Mouse (Mus musculus): ENCODE data around the gene Usp10. TPM values are rescaled to one million over a fixed set of nuclear protein-coding genes. Genes with fewer than 3 reads are reported as not detected.

Gene Usp10
- polyA plus RNA-seq, 1 experiment from 2014 or later, result 90.7 TPM

GRCm38 (mm10) chr8:119943616-119944015 lies 33.5 kb downstream of the Usp10 start:
- ATAC-seq (replicated peaks; ENCODE audit: extremely low read depth, insufficient read depth, low FRiP score), result no peak
- Histone ChIP-seq H3K4me3 (ENCODE audit: low read length) (no peak overlapping the region), H3K4me2 (ENCODE audit: low read depth, low read length) (no peak overlapping the region), H3K4me1 (ENCODE audit: control insufficient read depth, insufficient read depth, low read length) (no peaks in the 10 kb centered on the region), H3K9ac (ENCODE audit: low read length) (no peak overlapping the region), H3K27me3 (ENCODE audit: control insufficient read depth, insufficient read depth, low read length) (no peaks in the 10 kb centered on the region), H3K27ac (ENCODE audit: low read length) (no peak overlapping the region), H3K9me3 (replicated peaks; ENCODE audit: control insufficient read depth, low read length) (no peaks in the 10 kb centered on the region), H3K36me3 (ENCODE audit: control insufficient read depth, insufficient read depth) (peaks cover 32% of the 10 kb centered on the region)
- 89% methylated on average over 10 of the region's 10 CpGs for WGBS

GRCm38 (mm10) chr8:119944096-119944811 lies 34.1 kb downstream of the Usp10 start:
- Histone ChIP-seq H3K27ac (ENCODE audit: low read length) (no peak overlapping the region), H3K36me3 (ENCODE audit: control insufficient read depth, insufficient read depth) (peaks cover 36% of the 10 kb centered on the region), H3K27me3 (ENCODE audit: control insufficient read depth, insufficient read depth, low read length) (no peaks in the 10 kb centered on the region), H3K4me2 (ENCODE audit: low read depth, low read length) (no peak overlapping the region), H3K4me1 (ENCODE audit: control insufficient read depth, insufficient read depth, low read length) (no peaks in the 10 kb centered on the region), H3K9ac (ENCODE audit: low read length) (no peak overlapping the region), H3K4me3 (ENCODE audit: low read length) (no peak overlapping the region), H3K9me3 (replicated peaks; ENCODE audit: control insufficient read depth, low read length) (no peaks in the 10 kb centered on the region)
- WGBS, result 59% methylated on average over 9 of the region's 9 CpGs
- ATAC-seq (replicated peaks; ENCODE audit: extremely low read depth, insufficient read depth, low FRiP score), result no peak

GRCm38 (mm10) chr8:119946326-119946865 lies 36.2 kb downstream of the Usp10 start:
- H3K4me2 ChIP-seq (ENCODE audit: low read depth, low read length), result no peak overlapping the region
- WGBS, result 76% methylated on average over 8 of the region's 8 CpGs
- no peak overlapping the region for H3K9ac ChIP-seq (ENCODE audit: low read length)
- no peak overlapping the region for H3K4me3 ChIP-seq (ENCODE audit: low read length)
- H3K27me3 ChIP-seq (ENCODE audit: control insufficient read depth, insufficient read depth, low read length), result no peaks in the 10 kb centered on the region
- H3K36me3 ChIP-seq (ENCODE audit: control insufficient read depth, insufficient read depth), result peaks cover 45% of the 10 kb centered on the region
- no peaks in the 10 kb centered on the region for H3K4me1 ChIP-seq (ENCODE audit: control insufficient read depth, insufficient read depth, low read length)
- no peak overlapping the region for H3K27ac ChIP-seq (ENCODE audit: low read length)
- no peak for ATAC-seq (replicated peaks; ENCODE audit: extremely low read depth, insufficient read depth, low FRiP score)
- no peaks in the 10 kb centered on the region for H3K9me3 ChIP-seq (replicated peaks; ENCODE audit: control insufficient read depth, low read length)

GRCm38 (mm10) chr8:119947653-119948052 lies 37.5 kb downstream of the Usp10 start:
- H3K36me3 ChIP-seq (ENCODE audit: control insufficient read depth, insufficient read depth), result peaks cover 37% of the 10 kb centered on the region
- no peak overlapping the region for H3K4me2 ChIP-seq (ENCODE audit: low read depth, low read length)
- H3K4me3 ChIP-seq (ENCODE audit: low read length), result no peak overlapping the region
- H3K9ac ChIP-seq (ENCODE audit: low read length), result no peak overlapping the region
- no peaks in the 10 kb centered on the region for H3K27me3 ChIP-seq (ENCODE audit: control insufficient read depth, insufficient read depth, low read length)
- ATAC-seq (replicated peaks; ENCODE audit: extremely low read depth, insufficient read depth, low FRiP score), result no peak
- H3K4me1 ChIP-seq (ENCODE audit: control insufficient read depth, insufficient read depth, low read length), result no peaks in the 10 kb centered on the region
- no peak overlapping the region for H3K27ac ChIP-seq (ENCODE audit: low read length)
- no peaks in the 10 kb centered on the region for H3K9me3 ChIP-seq (replicated peaks; ENCODE audit: control insufficient read depth, low read length)
- 74% methylated on average over 19 of the region's 19 CpGs for WGBS

GRCm38 (mm10) chr8:119948340-119948739 lies 38.2 kb downstream of the Usp10 start:
- Histone ChIP-seq H3K27me3 (ENCODE audit: control insufficient read depth, insufficient read depth, low read length) (no peaks in the 10 kb centered on the region), H3K9me3 (replicated peaks; ENCODE audit: control insufficient read depth, low read length) (no peaks in the 10 kb centered on the region), H3K4me2 (ENCODE audit: low read depth, low read length) (no peak overlapping the region), H3K4me1 (ENCODE audit: control insufficient read depth, insufficient read depth, low read length) (no peaks in the 10 kb centered on the region), H3K9ac (ENCODE audit: low read length) (no peak overlapping the region), H3K27ac (ENCODE audit: low read length) (no peak overlapping the region), H3K4me3 (ENCODE audit: low read length) (no peak overlapping the region), H3K36me3 (ENCODE audit: control insufficient read depth, insufficient read depth) (peaks cover 43% of the 10 kb centered on the region)
- ATAC-seq (replicated peaks; ENCODE audit: extremely low read depth, insufficient read depth, low FRiP score), result no peak
- 87% methylated on average over 15 of the region's 15 CpGs for WGBS

- ATAC-seq (replicated peaks; ENCODE audit: extremely low read depth, insufficient read depth, low FRiP score), result no peak
- Histone ChIP-seq H3K36me3 (ENCODE audit: control insufficient read depth, insufficient read depth) (peaks cover 66% of the 10 kb centered on the region), H3K4me1 (ENCODE audit: control insufficient read depth, insufficient read depth, low read length) (no peaks in the 10 kb centered on the region), H3K27ac (ENCODE audit: low read length) (no peak overlapping the region), H3K4me2 (ENCODE audit: low read depth, low read length) (no peak overlapping the region), H3K4me3 (ENCODE audit: low read length) (no peak overlapping the region), H3K9me3 (replicated peaks; ENCODE audit: control insufficient read depth, low read length) (no peaks in the 10 kb centered on the region), H3K9ac (ENCODE audit: low read length) (no peak overlapping the region), H3K27me3 (ENCODE audit: control insufficient read depth, insufficient read depth, low read length) (no peaks in the 10 kb centered on the region)
- 80% methylated on average over 7 of the region's 7 CpGs for whole genome bisulfite sequencing
Measured at GRCm38 (mm10) chr8:119952282-119952681, 42.1 kb downstream of the Usp10 start.

GRCm38 (mm10) chr8:119952747-119953146 lies 42.6 kb downstream of the Usp10 start:
- no peak for ATAC-seq (replicated peaks; ENCODE audit: extremely low read depth, insufficient read depth, low FRiP score)
- Histone ChIP-seq H3K9ac (ENCODE audit: low read length) (no peak overlapping the region), H3K27ac (ENCODE audit: low read length) (no peak overlapping the region), H3K9me3 (replicated peaks; ENCODE audit: control insufficient read depth, low read length) (no peaks in the 10 kb centered on the region), H3K36me3 (ENCODE audit: control insufficient read depth, insufficient read depth) (peaks cover 67% of the 10 kb centered on the region), H3K4me1 (ENCODE audit: control insufficient read depth, insufficient read depth, low read length) (no peaks in the 10 kb centered on the region), H3K4me3 (ENCODE audit: low read length) (no peak overlapping the region), H3K4me2 (ENCODE audit: low read depth, low read length) (no peak overlapping the region), H3K27me3 (ENCODE audit: control insufficient read depth, insufficient read depth, low read length) (no peaks in the 10 kb centered on the region)
- WGBS, result 93% methylated on average over 5 of the region's 5 CpGs

GRCm38 (mm10) chr8:119955333-119955732 lies 45.2 kb downstream of the Usp10 start:
- no peak for ATAC-seq (replicated peaks; ENCODE audit: extremely low read depth, insufficient read depth, low FRiP score)
- no peaks in the 10 kb centered on the region for H3K9me3 ChIP-seq (replicated peaks; ENCODE audit: control insufficient read depth, low read length)
- WGBS, result 85% methylated on average over 8 of the region's 8 CpGs
- H3K27me3 ChIP-seq (ENCODE audit: control insufficient read depth, insufficient read depth, low read length), result no peaks in the 10 kb centered on the region
- H3K4me2 ChIP-seq (ENCODE audit: low read depth, low read length), result no peak overlapping the region
- no peak overlapping the region for H3K27ac ChIP-seq (ENCODE audit: low read length)
- peaks cover 59% of the 10 kb centered on the region for H3K36me3 ChIP-seq (ENCODE audit: control insufficient read depth, insufficient read depth)
- H3K4me1 ChIP-seq (ENCODE audit: control insufficient read depth, insufficient read depth, low read length), result no peaks in the 10 kb centered on the region; the same call in 1 of the 2 replicates
- no peak overlapping the region for H3K4me3 ChIP-seq (ENCODE audit: low read length)
- no peak overlapping the region for H3K9ac ChIP-seq (ENCODE audit: low read length)

- WGBS, result 94% methylated on average over 10 of the region's 10 CpGs
- H3K36me3 ChIP-seq (ENCODE audit: control insufficient read depth, insufficient read depth), result peaks cover 41% of the 10 kb centered on the region
- no peak for ATAC-seq (replicated peaks; ENCODE audit: extremely low read depth, insufficient read depth, low FRiP score)
Measured at GRCm38 (mm10) chr8:119958076-119958475, 47.9 kb downstream of the Usp10 start.

More at GRCm38 (mm10) chr8:119958076-119958475, 47.9 kb downstream of the Usp10 start:
- no peak overlapping the region for H3K4me3 ChIP-seq (ENCODE audit: low read length)
- peaks cover 4% of the 10 kb centered on the region; the same call in 1 of the 2 replicates for H3K4me1 ChIP-seq (ENCODE audit: control insufficient read depth, insufficient read depth, low read length)
- no peak overlapping the region for H3K9ac ChIP-seq (ENCODE audit: low read length)
- no peaks in the 10 kb centered on the region for H3K27me3 ChIP-seq (ENCODE audit: control insufficient read depth, insufficient read depth, low read length)
- H3K4me2 ChIP-seq (ENCODE audit: low read depth, low read length), result no peak overlapping the region
- H3K9me3 ChIP-seq (replicated peaks; ENCODE audit: control insufficient read depth, low read length), result no peaks in the 10 kb centered on the region
- H3K27ac ChIP-seq (ENCODE audit: low read length), result no peak overlapping the region

All from heart, embryonic 16.5 days (tissue).